Mouse (Mus musculus) liver, embryonic 11.5 days (tissue): Measurements from ENCODE around the gene Akap8. TPM values are rescaled to one million over a fixed set of nuclear protein-coding genes. Genes with fewer than 3 reads are reported as not detected.

ENCODE experiments used
- ATAC-seq: fragments of 200-750 bp; cut with Nextera tagmentation; replicated peaks from 2 replicates; pipeline ENCODE4 v1.8.0; 2017; ENCODE audit warnings: moderate number of reproducible peaks, mild to moderate bottlenecking, moderate TSS enrichment, moderate library complexity; ENCODE audit not compliant: low FRiP score
- DNase-seq: peaks from one replicate; pipeline ENCODE4 v3.0.0-alpha.2; 2017; ENCODE audit warnings: low spot score
- H3K27ac ChIP-seq: fragments of 300-500 bp; sonication (generic); 2 replicates; pipeline ENCODE4 v1.5.1; 2014; ENCODE audit warnings: mild to moderate bottlenecking, low read depth, low read length, control low read depth
- H3K27me3 ChIP-seq: fragments of 300-500 bp; sonication (generic); replicated peaks from 2 replicates; pipeline ENCODE4 v1.6.1; 2014; ENCODE audit warnings: low read length, mixed read lengths; ENCODE audit not compliant: control insufficient read depth, insufficient read depth
- H3K36me3 ChIP-seq: fragments of 300-500 bp; sonication (generic); 2 replicates; pipeline ENCODE4 v1.6.1; 2014; ENCODE audit warnings: mild to moderate bottlenecking, low read length, moderate library complexity, mixed read lengths; ENCODE audit not compliant: control insufficient read depth, insufficient read depth
- H3K4me1 ChIP-seq: fragments of 300-500 bp; sonication (generic); replicated peaks from 2 replicates; pipeline ENCODE4 v1.6.1; 2014; ENCODE audit warnings: low read length, mixed read lengths; ENCODE audit not compliant: control insufficient read depth, insufficient read depth
- H3K4me2 ChIP-seq: fragments of 300-500 bp; sonication (generic); 2 replicates; pipeline ENCODE4 v1.6.1; 2014; ENCODE audit warnings: mild to moderate bottlenecking, control low read depth, moderate library complexity
- H3K4me3 ChIP-seq: fragments of 300-500 bp; sonication (generic); 2 replicates; pipeline ENCODE4 v1.5.1; 2014; ENCODE audit warnings: low read depth, low read length, control low read depth
- H3K9ac ChIP-seq: fragments of 300-500 bp; sonication (generic); 2 replicates; pipeline ENCODE4 v1.6.1; 2014; ENCODE audit warnings: low read depth, low read length, control low read depth
- H3K9me3 ChIP-seq: fragments of 300-500 bp; sonication (generic); 2 replicates; pipeline ENCODE4 v1.6.1; 2016; ENCODE audit warnings: low read length, inconsistent platforms, mixed read lengths; ENCODE audit not compliant: control insufficient read depth
- WGBS: fragments of 180-500 bp; shearing (Covaris S2); extraction: QIAGEN DNeasy Blood & Tissue Kit; methylation state at CpG from one replicate; pipeline ENCODE4 v1.1.7; 2014; 5-methylcytosine and 5-hydroxymethylcytosine counted together
- polyA plus RNA-seq: library from polyadenylated mRNA; unstranded; fragments of >200 nt; fragmentation: Nextera tagmentation; extraction: Ambion mirVana; gene quantifications from 2 replicates; pipeline ENCODE4 v1.2.1, GENCODE M21; 2014

The Akap8 gene
- polyA plus RNA-seq, 1 experiment from 2014 or later = 60.9 TPM

DNA sequence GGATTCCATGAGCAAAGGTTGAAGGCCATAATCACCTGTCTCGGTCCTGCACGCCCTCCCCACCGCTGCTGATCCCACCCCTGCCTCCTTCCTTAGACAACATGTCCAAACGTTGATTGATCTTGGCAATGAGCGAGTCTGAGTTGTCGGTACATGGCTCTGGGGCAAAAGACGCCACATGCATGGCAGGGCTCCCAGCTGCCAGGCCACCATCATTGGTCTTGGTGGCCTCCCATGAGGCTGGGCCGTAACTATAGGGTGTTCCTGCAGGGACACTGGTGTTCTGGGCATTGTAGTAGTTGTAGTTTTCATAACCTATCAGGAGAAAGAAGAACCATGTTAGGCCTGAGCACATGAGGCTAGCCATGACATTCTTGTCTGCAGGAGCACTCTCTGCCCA is 4.0 kb downstream of the Akap8 start:
- Histone ChIP-seq H3K4me2 (no peak overlapping the region), H3K9me3 (no peaks in the 10 kb centered on the region), H3K4me3 (no peak overlapping the region), H3K4me1 (peaks cover 16% of the 10 kb centered on the region), H3K9ac (no peak overlapping the region), H3K27ac (no peak overlapping the region), H3K27me3 (no peaks in the 10 kb centered on the region), H3K36me3 (peaks cover 57% of the 10 kb centered on the region)
- 93% methylated on average over 8 of the region's 8 CpGs for WGBS
- DNase-seq (no peak), ATAC-seq (no peak)

DNA sequence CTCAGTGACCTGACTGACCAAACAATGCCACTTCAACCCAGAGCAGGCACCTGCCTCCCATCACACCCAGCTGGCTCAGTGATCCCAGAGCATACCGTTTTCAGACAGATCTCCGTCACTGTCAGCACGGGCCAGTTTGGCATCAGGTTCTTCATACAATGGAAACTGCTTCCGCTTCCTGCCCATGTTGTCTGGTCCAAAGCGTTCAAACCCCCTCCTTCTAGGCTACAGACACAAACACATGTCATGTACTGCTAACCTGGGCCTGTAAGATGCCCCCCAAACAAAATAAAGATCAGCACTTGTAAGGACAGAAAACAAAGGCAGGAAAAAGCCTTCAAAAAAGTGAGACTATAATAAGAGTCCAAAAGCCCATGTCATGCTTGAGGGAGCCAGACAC is 5.5 kb downstream of the Akap8 start:
- Histone ChIP-seq H3K4me3 (no peak overlapping the region), H3K4me1 (peaks cover 12% of the 10 kb centered on the region; the same call in 1 of the 2 replicates), H3K27me3 (no peaks in the 10 kb centered on the region), H3K36me3 (peaks cover 71% of the 10 kb centered on the region), H3K9me3 (no peaks in the 10 kb centered on the region), H3K9ac (no peak overlapping the region), H3K4me2 (no peak overlapping the region), H3K27ac (no peak overlapping the region; the same call in 1 of the 2 replicates)
- WGBS = 95% methylated on average over 5 of the region's 5 CpGs
- ATAC-seq (no peak), DNase-seq (no peak)

DNA sequence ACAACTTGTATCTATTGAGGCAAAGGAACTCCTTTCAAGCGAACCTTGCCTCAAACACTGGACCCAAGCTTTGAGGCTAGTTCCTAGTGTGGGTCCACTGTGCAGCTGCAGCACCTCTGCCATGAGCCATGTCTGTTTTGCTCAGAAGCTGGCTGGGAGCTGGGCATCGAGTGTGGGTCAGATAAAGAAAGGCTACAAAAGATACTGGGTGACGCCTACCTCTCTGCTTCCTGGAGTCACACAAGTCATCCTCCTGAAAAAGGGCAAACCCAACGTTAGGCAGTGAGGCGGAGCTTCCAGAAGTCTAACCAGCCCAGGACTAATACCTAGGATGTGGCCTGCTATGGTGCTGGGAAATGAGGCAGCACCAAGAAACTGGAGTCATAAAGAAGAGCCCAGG is 7.1 kb downstream of the Akap8 start:
- 61% methylated on average over 5 of the region's 5 CpGs for WGBS
- no peak overlapping the region for H3K4me3 ChIP-seq
- no peaks in the 10 kb centered on the region for H3K27me3 ChIP-seq
- peaks cover 5% of the 10 kb centered on the region; the same call in 1 of the 2 replicates for H3K4me1 ChIP-seq
- H3K4me2 ChIP-seq = no peak overlapping the region
- ATAC-seq (no peak), DNase-seq (no peak)
- H3K36me3 ChIP-seq = peaks cover 86% of the 10 kb centered on the region
- H3K9me3 ChIP-seq = no peaks in the 10 kb centered on the region
- no peak overlapping the region for H3K27ac ChIP-seq
- no peak overlapping the region for H3K9ac ChIP-seq

DNA sequence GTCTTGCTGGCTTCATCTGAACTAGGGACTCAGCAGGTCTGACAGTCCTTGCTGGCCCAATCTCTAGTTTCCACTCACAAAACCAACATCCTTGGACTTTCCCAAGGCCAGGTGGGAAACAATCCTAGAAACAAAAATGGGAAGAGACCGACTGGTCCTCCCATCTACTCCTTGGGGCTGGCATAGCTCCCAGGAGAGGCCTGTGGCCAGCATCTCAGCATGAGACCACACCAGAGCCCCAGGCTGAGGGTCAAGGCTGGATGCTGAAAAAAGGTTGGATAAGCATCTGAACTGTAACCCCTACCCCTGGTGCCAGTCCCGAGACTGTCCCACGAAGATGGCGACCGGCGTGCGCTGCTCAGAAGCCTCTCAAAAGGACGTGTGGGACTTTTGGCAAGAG is 8.2 kb downstream of the Akap8 start:
- Histone ChIP-seq H3K4me1 (peaks cover 4% of the 10 kb centered on the region), H3K4me2 (no peak overlapping the region), H3K36me3 (peaks cover 89% of the 10 kb centered on the region), H3K27ac (no peak overlapping the region), H3K9me3 (no peaks in the 10 kb centered on the region), H3K4me3 (no peak overlapping the region), H3K9ac (no peak overlapping the region), H3K27me3 (no peaks in the 10 kb centered on the region)
- no peak for DNase-seq
- WGBS = 94% methylated on average over 8 of the region's 8 CpGs
- no peak for ATAC-seq

DNA sequence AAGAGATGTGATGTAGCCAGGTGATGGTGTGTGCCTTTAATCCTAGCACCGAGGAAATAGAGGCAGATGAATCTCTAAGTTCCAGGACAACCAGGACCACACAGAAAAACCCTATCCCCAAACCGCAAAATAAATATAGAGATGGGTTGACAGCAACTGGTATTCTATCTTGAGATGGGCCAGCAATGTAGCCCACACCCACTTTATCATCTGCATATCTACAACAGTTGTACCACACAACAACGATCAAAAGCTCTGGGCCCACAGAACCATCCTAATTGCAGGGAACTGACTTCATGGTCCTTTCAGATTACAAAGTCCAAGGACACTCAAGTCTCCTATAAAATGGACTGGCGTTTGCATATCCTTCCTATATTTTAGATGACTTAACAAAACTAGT is 13.1 kb downstream of the Akap8 start:
- no peak overlapping the region for H3K27ac ChIP-seq
- DNase-seq = no peak

DNA sequence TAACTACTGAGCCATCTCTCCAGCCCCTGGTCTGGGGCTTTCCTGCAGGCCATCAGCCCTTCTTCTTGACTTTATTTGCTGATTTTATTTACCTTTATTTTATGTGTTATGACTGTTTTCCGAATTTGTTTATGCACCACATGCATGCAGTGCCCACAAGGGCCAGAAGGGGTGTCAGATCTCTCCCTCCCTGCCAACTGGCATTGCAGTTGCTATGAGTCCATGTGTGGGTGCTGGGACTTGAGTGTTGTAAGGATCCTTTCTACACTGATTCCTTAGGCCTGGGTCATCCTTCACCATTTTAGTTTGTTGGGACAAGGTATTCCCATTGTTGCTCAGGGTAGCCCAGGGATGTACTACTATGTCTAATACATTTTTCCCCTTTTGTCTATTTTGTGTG is 22.9 kb downstream of the Akap8 start:
- ATAC-seq (no peak), DNase-seq (no peak)
- 86% methylated on average over 1 of the region's 1 CpGs for WGBS

More for the DNA sequence above, 13.1 kb downstream of the Akap8 start:
- WGBS = 66% methylated on average over 4 of the region's 4 CpGs
- no peak overlapping the region for H3K9ac ChIP-seq
- no peak for ATAC-seq
- H3K36me3 ChIP-seq = peaks cover 74% of the 10 kb centered on the region
- H3K27me3 ChIP-seq = no peaks in the 10 kb centered on the region
- H3K9me3 ChIP-seq = no peaks in the 10 kb centered on the region
- peaks cover 8% of the 10 kb centered on the region for H3K4me1 ChIP-seq
- peak overlapping the region; percentile 26; the same call in 1 of the 2 replicates for H3K4me2 ChIP-seq
- H3K4me3 ChIP-seq = no peak overlapping the region

DNA sequence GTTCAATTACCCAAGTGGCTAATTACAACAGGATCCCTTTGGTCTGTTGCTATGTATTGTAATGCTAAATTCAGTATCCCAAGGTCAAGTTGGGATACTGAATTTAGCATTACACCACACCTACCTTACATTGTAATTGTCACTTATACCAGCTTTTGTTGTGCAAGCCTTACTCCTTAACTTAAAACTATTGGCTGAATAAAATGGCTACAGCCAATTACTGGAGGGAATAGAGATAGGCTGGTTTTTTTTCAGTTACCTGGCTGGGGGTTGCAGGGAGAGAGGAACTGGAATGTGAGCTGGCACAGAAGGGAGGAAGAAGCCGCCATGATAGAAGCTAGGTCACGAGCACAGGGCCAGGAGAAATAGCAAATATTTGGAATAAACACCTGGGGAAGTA is 25.1 kb downstream of the Akap8 start:
- ATAC-seq (no peak), DNase-seq (no peak)
- Histone ChIP-seq H3K4me1 (no peaks in the 10 kb centered on the region), H3K27ac (no peak overlapping the region), H3K9ac (no peak overlapping the region), H3K36me3 (no peaks in the 10 kb centered on the region), H3K4me2 (no peak overlapping the region), H3K4me3 (no peak overlapping the region), H3K9me3 (no peaks in the 10 kb centered on the region), H3K27me3 (no peaks in the 10 kb centered on the region)
- WGBS = 76% methylated on average over 2 of the region's 2 CpGs

More for the DNA sequence above, 22.9 kb downstream of the Akap8 start:
- Histone ChIP-seq H3K4me2 (no peak overlapping the region), H3K36me3 (no peaks in the 10 kb centered on the region), H3K4me3 (no peak overlapping the region), H3K27me3 (no peaks in the 10 kb centered on the region), H3K9ac (no peak overlapping the region), H3K4me1 (no peaks in the 10 kb centered on the region), H3K27ac (no peak overlapping the region), H3K9me3 (no peaks in the 10 kb centered on the region)

DNA sequence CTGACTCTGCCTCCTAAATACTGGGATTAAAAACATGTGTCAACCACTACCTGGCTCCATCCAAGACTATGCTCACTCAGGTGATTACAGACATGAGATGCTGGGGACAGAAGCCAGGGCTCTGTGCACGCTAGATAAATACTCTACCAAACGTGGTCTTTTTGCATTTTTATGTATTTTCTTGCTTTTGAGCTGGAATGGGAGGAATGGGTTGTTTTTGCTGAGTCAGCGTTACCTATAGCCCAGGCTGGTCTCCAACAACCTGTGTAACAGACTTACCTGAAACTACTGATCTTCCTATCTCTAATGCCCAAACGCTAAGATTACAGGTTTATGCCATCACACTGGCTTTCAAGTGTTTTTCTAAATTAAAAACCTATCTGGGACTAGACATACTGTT is 25.9 kb downstream of the Akap8 start:
- no peak overlapping the region for H3K9ac ChIP-seq
- no peaks in the 10 kb centered on the region for H3K9me3 ChIP-seq
- H3K27ac ChIP-seq = no peak overlapping the region
- H3K4me1 ChIP-seq = no peaks in the 10 kb centered on the region
- H3K4me2 ChIP-seq = no peak overlapping the region
- 67% methylated on average over 4 of the region's 4 CpGs for WGBS
- H3K36me3 ChIP-seq = no peaks in the 10 kb centered on the region
- no peaks in the 10 kb centered on the region for H3K27me3 ChIP-seq
- no peak overlapping the region for H3K4me3 ChIP-seq
- ATAC-seq = no peak
- DNase-seq = no peak

DNA sequence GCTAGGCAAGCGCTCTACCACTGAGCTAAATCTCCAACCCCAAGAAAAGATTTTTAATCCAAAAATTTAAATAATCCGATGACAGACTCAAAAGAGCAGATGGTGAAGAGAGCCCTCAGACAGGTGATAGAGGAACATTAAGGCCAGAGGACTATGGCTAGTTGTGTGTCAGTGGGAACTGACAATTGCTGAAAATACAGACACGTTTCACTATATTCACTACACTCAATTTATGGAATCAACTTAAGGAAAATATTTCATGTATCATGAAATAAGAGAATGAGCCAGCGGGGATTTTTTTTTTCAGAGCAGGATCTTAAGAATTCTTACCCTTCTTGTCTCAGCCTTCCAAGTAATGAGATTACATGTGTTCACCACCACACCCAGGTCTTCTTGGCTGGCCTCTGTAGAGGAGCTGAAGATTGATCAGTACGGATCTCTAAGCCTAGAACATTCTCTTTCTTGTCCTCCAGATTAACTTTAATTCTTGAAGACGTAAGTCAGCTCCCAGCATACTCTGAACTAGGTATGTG is 35.8 kb downstream of the Akap8 start:
- ATAC-seq (no peak), DNase-seq (no peak)
- 39% methylated on average over 6 of the region's 6 CpGs for WGBS
- H3K27me3 ChIP-seq = no peaks in the 10 kb centered on the region
- H3K27ac ChIP-seq = peak overlapping the region; percentile 98
- H3K36me3 ChIP-seq = 0 out of 2 replicates have a peak, but pooled peaks cover 2% of the 10 kb centered on the region
- H3K9ac ChIP-seq = peak overlapping the region; percentile 96
- H3K4me3 ChIP-seq = peak overlapping the region; percentile 92
- H3K4me2 ChIP-seq = peak overlapping the region; percentile 71
- peaks cover 11% of the 10 kb centered on the region for H3K4me1 ChIP-seq
- H3K9me3 ChIP-seq = no peaks in the 10 kb centered on the region
